Mouse (Mus musculus) adrenal gland, adult 18-20 months (tissue): ENCODE data around the gene Tbc1d9b. TPM values are rescaled to one million over a fixed set of nuclear protein-coding genes. Genes with fewer than 3 reads are reported as not detected.
"Not testable (repeated sequence)": the region's sequence is repeated elsewhere in the genome, so short reads cannot be mapped to it uniquely, and the experiment has no call there.

Experiments
- DNase-seq, 2 experiments: peaks; one replicate each; pipeline ENCODE4 v3.0.0; 2021 to 2022; ENCODE audit warnings: low spot score in 2 of 2
- long read RNA-seq, 2 experiments: library from polyadenylated mRNA; stranded (forward); transcript quantifications; one replicate each; pipeline ENCODE4 v2.0.0; 2021
- total RNA-seq, 2 experiments: library from RNA; stranded (reverse); gene quantifications; 1 replicate in 1 of 2; 2 replicates in 1 of 2; pipeline ENCODE4 v1.2.3; 2021

Gene Tbc1d9b
- 100 to 1,000 TPM; 121 to 127 TPM for total RNA-seq
- long read RNA-seq, experiment 1, full-length matches to known transcripts: 142 of 258 reads
- long read RNA-seq, experiment 1, partial matches to known transcripts: 26 of 258 reads
- long read RNA-seq, experiment 1, other reads (novel, unspliced or antisense): 90 of 258 reads
- long read RNA-seq, experiment 2, full-length matches to known transcripts: 119 of 308 reads
- long read RNA-seq, experiment 2, partial matches to known transcripts: 71 of 308 reads
- long read RNA-seq, experiment 2, other reads (novel, unspliced or antisense): 118 of 308 reads

DNA sequence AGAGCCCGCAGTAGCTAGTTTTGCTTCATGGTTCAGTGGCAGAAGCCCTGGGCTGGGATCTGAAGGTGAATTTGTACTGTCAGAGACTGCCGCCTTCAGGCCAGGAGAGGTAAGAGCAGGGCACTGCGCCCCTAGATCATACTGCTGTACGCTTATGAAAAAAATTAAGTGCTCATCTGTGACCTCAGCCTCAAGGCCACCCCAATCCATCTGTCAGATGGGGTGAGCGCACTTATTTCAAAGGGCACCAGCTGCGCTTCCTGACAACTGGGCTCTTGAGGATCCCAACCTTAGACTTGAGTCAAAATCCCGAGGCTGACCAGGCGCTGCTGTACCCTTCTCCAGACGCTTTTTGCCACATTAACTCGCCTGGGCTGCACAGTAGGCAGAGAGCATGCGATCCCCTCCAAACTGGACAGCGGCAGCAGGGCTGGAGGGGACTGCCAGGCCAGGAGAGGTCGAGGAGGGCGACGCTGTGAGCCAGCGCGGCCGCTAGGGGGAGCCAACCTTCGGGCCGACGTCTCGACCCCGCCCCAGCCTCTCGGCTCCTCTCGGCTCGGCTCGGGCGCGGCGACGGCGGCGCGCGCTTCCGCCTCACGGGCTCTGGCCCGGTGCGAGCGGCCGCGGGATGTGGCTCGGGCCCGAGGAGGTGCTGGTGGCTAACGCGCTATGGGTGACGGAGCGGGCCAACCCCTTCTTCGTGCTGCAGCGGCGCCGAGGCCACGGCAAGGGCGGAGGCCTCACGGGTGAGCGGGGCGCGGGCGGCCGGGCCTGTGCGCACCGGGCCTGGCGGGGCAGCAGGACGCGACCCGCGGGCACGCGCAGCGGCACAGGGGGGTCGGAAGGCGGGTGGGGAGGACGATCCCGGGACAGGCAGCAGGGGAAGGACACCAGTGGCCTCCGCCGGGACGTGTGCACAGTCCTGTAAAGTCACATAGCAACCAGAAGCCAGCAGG is at the start of gene Tbc1d9b:
Tbc1d9b (plus strand) TSS at position 586 of the 956 bp plus-strand sequence.
- peak; percentile 94 for DNase-seq

GRCm38 (mm10) chr11:50086211-50086610 is 45.0 kb upstream of the Tbc1d9b start:
- DNase-seq: no peak

DNA sequence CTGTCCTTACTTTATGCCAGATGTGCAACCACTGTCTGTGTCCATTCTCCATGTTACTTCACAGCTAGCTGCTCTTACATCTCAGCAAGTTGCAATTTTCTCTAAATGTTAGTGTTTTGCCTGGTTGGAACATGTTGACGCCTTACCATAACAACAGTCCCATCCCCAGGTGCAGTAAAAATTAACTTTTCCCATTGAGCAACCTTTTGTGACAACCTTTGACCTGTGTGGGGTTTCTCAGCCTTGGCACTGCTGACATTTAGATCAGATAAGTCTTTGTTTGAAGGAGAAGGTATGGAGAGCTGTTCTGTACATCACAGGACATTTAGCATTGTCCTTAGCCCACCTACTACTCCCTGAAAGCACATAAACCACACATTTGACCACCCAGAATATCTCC is 41.4 kb upstream of the Tbc1d9b start:
- DNase-seq: no peak

GRCm38 (mm10) chr11:50090982-50091675 is 40.1 kb upstream of the Tbc1d9b start:
- DNase-seq: no peak

GRCm38 (mm10) chr11:50091681-50092080 is 39.5 kb upstream of the Tbc1d9b start:
- DNase-seq: no peak

- DNase-seq: no peak
Measured at GRCm38 (mm10) chr11:50095661-50096060, 35.5 kb upstream of the Tbc1d9b start.

- DNase-seq: no peak
Measured at GRCm38 (mm10) chr11:50097091-50097490, 34.1 kb upstream of the Tbc1d9b start.

- no peak for DNase-seq
Measured at GRCm38 (mm10) chr11:50098961-50099481, 32.2 kb upstream of the Tbc1d9b start.

- DNase-seq: peak in 1 of 2 experiments; percentile 28
Measured at GRCm38 (mm10) chr11:50099692-50100091, 31.5 kb upstream of the Tbc1d9b start.

GRCm38 (mm10) chr11:50100548-50101307 is 30.5 kb upstream of the Tbc1d9b start:
- DNase-seq: no peak

- DNase-seq: not testable (repeated sequence)
Measured at GRCm38 (mm10) chr11:50101962-50102361, 29.2 kb upstream of the Tbc1d9b start.

- no peak for DNase-seq
Measured at GRCm38 (mm10) chr11:50104016-50104415, 27.2 kb upstream of the Tbc1d9b start.

GRCm38 (mm10) chr11:50105237-50105636 is 26.0 kb upstream of the Tbc1d9b start:
- no peak for DNase-seq

DNA sequence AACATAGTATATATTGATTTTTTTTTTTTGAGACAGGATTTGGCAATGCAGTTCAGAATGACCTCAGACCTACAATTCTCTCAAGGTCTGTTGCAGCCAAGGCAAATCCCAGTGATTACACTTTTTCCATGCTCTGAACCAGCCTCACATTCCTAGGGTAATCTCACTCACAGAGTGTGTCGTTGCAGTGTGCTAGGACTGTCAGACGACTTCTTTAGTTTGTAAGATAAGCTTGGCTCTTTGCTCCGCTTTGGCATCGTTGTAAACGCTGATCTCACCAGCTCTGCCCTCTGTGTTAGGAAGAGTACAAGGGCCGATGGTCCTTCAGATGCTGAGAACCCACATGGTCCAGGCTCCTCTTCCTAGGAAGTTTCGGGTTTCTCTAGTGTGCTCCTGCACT is 25.2 kb upstream of the Tbc1d9b start:
- DNase-seq: no peak

- DNase-seq: no peak
Measured at GRCm38 (mm10) chr11:50108823-50109244, 22.4 kb upstream of the Tbc1d9b start.

GRCm38 (mm10) chr11:50114329-50114728 is 16.9 kb upstream of the Tbc1d9b start:
- peak; percentile 79 to 86 for DNase-seq

DNA sequence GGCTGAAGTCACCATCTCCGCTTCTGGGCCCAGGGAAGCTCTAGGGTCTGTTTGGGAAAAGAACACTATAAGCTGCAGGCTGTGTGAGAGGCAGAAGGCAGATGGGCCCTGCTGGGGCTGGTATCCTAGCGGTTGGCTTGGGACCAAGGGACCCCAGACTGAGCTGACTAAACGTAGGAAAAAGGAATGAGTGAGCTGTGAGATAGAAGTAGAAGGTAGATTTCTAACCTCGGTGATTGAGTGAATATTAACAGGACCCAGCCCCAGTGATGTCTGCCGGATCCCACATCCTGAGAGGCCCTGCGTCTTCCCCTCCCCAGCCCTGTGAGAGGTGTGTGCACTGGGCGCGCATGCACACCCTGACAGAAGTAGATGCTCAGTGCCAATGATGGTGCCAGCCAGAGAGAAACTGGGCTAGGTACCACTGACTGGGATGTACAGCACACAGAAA is 8.5 kb upstream of the Tbc1d9b start:
- DNase-seq: no peak

GRCm38 (mm10) chr11:50127781-50128180 is 3.4 kb upstream of the Tbc1d9b start:
- DNase-seq: no peak

- no peak for DNase-seq
Measured at GRCm38 (mm10) chr11:50131801-50132201, 605 bp downstream of the Tbc1d9b start.

DNA sequence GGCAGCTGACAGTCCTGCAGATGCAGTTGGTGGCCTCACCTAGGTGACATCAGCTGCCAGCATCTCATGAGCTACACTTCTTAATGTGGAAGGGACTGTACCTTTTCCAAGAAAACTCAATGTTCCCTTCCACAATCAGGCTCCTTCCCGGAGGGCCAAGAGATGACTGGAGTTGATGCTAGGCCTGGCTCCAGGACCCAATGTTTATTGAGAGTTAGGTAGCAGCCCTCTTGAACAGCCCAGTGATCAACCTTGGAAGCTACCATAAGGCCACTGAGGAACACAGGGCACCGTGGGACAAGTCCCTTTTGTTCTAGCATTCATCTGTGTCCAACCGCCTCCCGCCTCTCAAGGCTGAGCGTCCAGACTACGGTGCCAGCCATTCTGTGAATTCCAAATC is 1.1 kb downstream of the Tbc1d9b start:
- DNase-seq: no peak
